Mouse (Mus musculus): ENCODE data around the gene Dab1. TPM values are rescaled to one million over a fixed set of nuclear protein-coding genes. Genes with fewer than 3 reads are reported as not detected.

The Dab1 gene
- polyA plus RNA-seq, 1 experiment from 2014 or later: 11.2 TPM

- Histone ChIP-seq H3K27me3 (replicated peaks) (no peaks in the 10 kb centered on the region), H3K9ac (no peak overlapping the region), H3K4me2 (no peak overlapping the region), H3K4me3 (replicated peaks) (no peak overlapping the region), H3K4me1 (no peaks in the 10 kb centered on the region), H3K36me3 (no peaks in the 10 kb centered on the region), H3K27ac (no peak overlapping the region), H3K9me3 (no peaks in the 10 kb centered on the region)
- 71% methylated on average over 3 of the region's 3 CpGs for WGBS
- no peak for ATAC-seq (ENCODE audit: insufficient read depth, low FRiP score, low read depth)
These were observed 610.1 kb downstream of the Dab1 start for GRCm38 (mm10) chr4:104229296-104229695.

DNA sequence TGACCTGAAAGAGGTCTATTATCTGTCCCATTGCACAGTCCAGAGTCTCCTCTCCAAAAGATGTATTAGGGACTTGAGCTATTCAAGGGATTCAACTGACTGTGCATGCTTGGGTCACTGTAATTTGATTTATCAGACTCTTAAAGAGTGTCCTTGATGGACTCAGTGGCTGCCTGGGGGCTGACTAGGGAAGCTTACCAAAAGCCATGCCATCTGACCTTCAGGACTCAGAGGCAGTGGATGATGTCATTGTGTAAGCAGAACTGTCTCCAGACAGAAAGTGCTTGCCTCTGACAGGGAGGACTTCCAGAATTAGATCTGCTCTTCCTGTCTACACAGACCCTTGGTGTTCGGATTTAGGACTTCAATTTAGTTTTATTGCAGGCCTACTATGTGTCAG is 627.3 kb downstream of the Dab1 start:
- no peak overlapping the region for H3K4me2 ChIP-seq
- WGBS: 44% methylated on average over 1 of the region's 1 CpGs
- no peak overlapping the region for H3K9ac ChIP-seq
- H3K9me3 ChIP-seq: no peaks in the 10 kb centered on the region
- H3K27me3 ChIP-seq (replicated peaks): no peaks in the 10 kb centered on the region
- no peak overlapping the region for H3K4me3 ChIP-seq (replicated peaks)
- no peaks in the 10 kb centered on the region for H3K36me3 ChIP-seq
- no peak overlapping the region for H3K27ac ChIP-seq
- no peak for ATAC-seq (ENCODE audit: insufficient read depth, low FRiP score, low read depth)
- no peaks in the 10 kb centered on the region for H3K4me1 ChIP-seq

DNA sequence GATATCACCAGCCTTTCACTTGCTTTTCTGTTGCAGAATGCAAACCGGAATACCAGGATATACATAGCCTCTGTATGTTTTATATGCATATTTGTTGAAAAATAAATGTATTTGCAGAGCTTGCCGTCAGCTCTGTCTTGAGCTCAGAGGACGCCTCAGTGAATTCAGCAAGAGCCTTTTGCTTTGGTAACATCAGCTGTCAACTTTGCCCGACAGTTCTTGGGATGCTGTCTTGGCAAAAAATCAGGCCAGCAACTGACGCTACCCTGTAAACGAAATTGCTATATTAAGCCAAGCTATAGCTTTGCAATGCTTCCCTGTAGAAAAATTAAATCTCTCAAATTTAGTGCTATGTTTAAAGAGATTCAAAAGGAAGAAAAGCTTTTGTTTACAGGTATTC is 630.3 kb downstream of the Dab1 start:
- H3K4me2 ChIP-seq: no peak overlapping the region
- no peaks in the 10 kb centered on the region for H3K27me3 ChIP-seq (replicated peaks)

DNA sequence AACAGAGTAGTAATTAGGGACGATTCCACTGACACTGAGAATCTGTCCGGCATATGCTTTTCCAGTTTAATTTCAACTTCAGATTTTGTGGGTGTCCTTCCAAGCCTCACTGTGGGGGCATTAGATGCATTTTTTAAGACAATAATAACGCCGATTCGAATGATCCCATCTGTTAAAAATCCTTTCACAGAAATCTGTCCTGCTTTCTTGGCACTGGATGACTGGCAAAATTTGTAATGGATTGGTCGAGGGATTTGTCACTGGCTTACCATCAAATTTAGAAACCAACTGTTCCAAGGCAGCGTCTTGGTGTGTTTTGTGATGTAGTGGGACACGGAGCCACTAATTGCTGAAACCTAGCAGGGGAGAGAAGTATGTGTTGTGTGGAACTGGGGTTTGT is 638.6 kb downstream of the Dab1 start:
- Histone ChIP-seq H3K9ac (no peak overlapping the region), H3K4me1 (no peaks in the 10 kb centered on the region), H3K4me3 (replicated peaks) (no peak overlapping the region), H3K36me3 (no peaks in the 10 kb centered on the region), H3K4me2 (no peak overlapping the region), H3K9me3 (no peaks in the 10 kb centered on the region), H3K27me3 (replicated peaks) (no peaks in the 10 kb centered on the region), H3K27ac (no peak overlapping the region)
- ATAC-seq (ENCODE audit: insufficient read depth, low FRiP score, low read depth): no peak
- 81% methylated on average over 8 of the region's 8 CpGs for WGBS

More for the DNA sequence above, 630.3 kb downstream of the Dab1 start:
- WGBS: 67% methylated on average over 6 of the region's 6 CpGs
- Histone ChIP-seq H3K4me1 (no peaks in the 10 kb centered on the region), H3K36me3 (no peaks in the 10 kb centered on the region), H3K27ac (no peak overlapping the region), H3K4me3 (replicated peaks) (no peak overlapping the region), H3K9me3 (no peaks in the 10 kb centered on the region), H3K9ac (no peak overlapping the region)
- no peak for ATAC-seq (ENCODE audit: insufficient read depth, low FRiP score, low read depth)

- Histone ChIP-seq H3K9ac (no peak overlapping the region), H3K4me2 (no peak overlapping the region), H3K4me1 (no peaks in the 10 kb centered on the region), H3K9me3 (no peaks in the 10 kb centered on the region), H3K36me3 (no peaks in the 10 kb centered on the region), H3K27me3 (replicated peaks) (no peaks in the 10 kb centered on the region), H3K27ac (no peak overlapping the region), H3K4me3 (replicated peaks) (no peak overlapping the region)
- no peak for ATAC-seq (ENCODE audit: insufficient read depth, low FRiP score, low read depth)
- 85% methylated on average over 6 of the region's 6 CpGs for WGBS
These were observed 650.4 kb downstream of the Dab1 start for GRCm38 (mm10) chr4:104269422-104270172.

DNA sequence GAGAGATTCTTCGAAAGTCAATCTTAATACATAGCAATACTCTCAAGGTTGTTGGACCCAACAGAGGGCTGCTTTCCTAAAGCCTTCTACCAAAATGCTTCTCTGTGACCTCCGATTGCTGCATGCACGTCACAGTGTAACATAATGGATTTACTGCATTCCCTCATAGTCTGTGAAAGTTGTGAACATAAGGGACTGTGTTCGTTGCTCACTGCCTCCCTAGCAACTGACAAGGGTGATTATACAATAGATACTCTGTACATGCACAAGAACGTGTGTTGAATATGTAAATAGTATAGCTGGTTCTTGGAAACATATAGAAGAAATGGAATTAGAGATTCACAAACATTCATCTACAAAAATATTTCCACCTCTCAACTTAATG is 651.0 kb downstream of the Dab1 start:
- Histone ChIP-seq H3K4me1 (no peaks in the 10 kb centered on the region), H3K4me3 (replicated peaks) (no peak overlapping the region), H3K36me3 (no peaks in the 10 kb centered on the region), H3K27me3 (replicated peaks) (no peaks in the 10 kb centered on the region), H3K9me3 (no peaks in the 10 kb centered on the region), H3K4me2 (no peak overlapping the region), H3K27ac (no peak overlapping the region), H3K9ac (no peak overlapping the region)
- no peak for ATAC-seq (ENCODE audit: insufficient read depth, low FRiP score, low read depth)
- WGBS: 74% methylated on average over 5 of the region's 5 CpGs

DNA sequence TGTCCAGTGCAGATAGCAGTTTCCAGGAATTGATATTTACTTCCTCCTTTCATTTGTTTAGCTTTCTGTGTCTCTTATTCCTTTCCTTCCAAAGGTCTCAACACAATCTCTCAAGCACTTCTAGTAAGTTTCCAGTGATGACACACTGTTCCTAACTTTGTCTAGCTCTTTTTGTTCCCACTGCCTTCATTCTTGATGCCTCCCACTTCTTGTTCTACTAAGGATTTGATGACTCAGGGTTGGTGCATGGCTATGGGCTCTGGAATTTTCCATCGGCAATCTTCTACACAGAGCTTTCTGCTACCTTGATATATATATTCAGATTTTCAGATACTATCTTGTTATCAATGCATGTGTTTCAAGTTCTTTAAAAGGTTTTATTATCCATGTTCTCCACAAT is 656.1 kb downstream of the Dab1 start:
- Histone ChIP-seq H3K4me1 (no peaks in the 10 kb centered on the region), H3K9me3 (no peaks in the 10 kb centered on the region), H3K4me3 (replicated peaks) (no peak overlapping the region), H3K36me3 (no peaks in the 10 kb centered on the region), H3K27ac (no peak overlapping the region), H3K27me3 (replicated peaks) (no peaks in the 10 kb centered on the region), H3K9ac (no peak overlapping the region), H3K4me2 (no peak overlapping the region)
- WGBS: 90% methylated on average over 1 of the region's 1 CpGs
- ATAC-seq (ENCODE audit: insufficient read depth, low FRiP score, low read depth): no peak

GRCm38 (mm10) chr4:104276916-104277315 is 657.8 kb downstream of the Dab1 start:
- 89% methylated on average over 7 of the region's 7 CpGs for WGBS
- H3K9ac ChIP-seq: no peak overlapping the region
- no peak for ATAC-seq (ENCODE audit: insufficient read depth, low FRiP score, low read depth)
- H3K4me1 ChIP-seq: no peaks in the 10 kb centered on the region
- no peak overlapping the region for H3K27ac ChIP-seq
- H3K4me2 ChIP-seq: no peak overlapping the region
- H3K9me3 ChIP-seq: no peaks in the 10 kb centered on the region
- H3K27me3 ChIP-seq (replicated peaks): no peaks in the 10 kb centered on the region
- no peaks in the 10 kb centered on the region for H3K36me3 ChIP-seq
- H3K4me3 ChIP-seq (replicated peaks): no peak overlapping the region

DNA sequence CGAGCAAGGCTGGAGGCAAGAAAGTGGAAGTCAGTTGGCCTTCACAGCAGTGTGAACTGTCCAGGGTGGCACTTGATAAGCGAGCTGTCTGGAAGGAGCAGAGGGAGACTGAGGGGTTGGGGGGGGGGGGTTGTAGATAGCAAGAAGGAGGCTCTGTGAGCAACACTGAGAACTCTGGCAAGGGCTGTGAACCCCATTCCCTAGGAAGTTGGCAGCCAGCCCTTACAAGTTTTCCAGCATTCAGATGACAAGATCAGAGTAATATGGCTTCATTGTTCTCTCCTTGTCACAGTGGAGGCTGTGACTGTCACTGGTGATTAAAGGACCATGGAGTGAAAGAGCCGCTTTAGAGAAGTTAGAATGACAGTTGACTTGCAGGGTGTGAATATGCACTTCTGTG is 662.4 kb downstream of the Dab1 start:
- Histone ChIP-seq H3K4me2 (no peak overlapping the region), H3K4me3 (replicated peaks) (no peak overlapping the region), H3K9ac (no peak overlapping the region), H3K36me3 (no peaks in the 10 kb centered on the region), H3K27ac (no peak overlapping the region), H3K4me1 (no peaks in the 10 kb centered on the region), H3K9me3 (no peaks in the 10 kb centered on the region), H3K27me3 (replicated peaks) (no peaks in the 10 kb centered on the region)
- 65% methylated on average over 3 of the region's 3 CpGs for WGBS
- no peak for ATAC-seq (ENCODE audit: insufficient read depth, low FRiP score, low read depth)

- H3K4me2 ChIP-seq: no peak overlapping the region
- H3K4me1 ChIP-seq: no peaks in the 10 kb centered on the region
- H3K27me3 ChIP-seq (replicated peaks): no peaks in the 10 kb centered on the region
- H3K36me3 ChIP-seq: no peaks in the 10 kb centered on the region
- H3K27ac ChIP-seq: no peak overlapping the region
- no peak overlapping the region for H3K4me3 ChIP-seq (replicated peaks)
- 63% methylated on average over 6 of the region's 6 CpGs for WGBS
- ATAC-seq (ENCODE audit: insufficient read depth, low FRiP score, low read depth): no peak
- H3K9me3 ChIP-seq: no peaks in the 10 kb centered on the region
- H3K9ac ChIP-seq: no peak overlapping the region
These were observed 664.7 kb downstream of the Dab1 start for GRCm38 (mm10) chr4:104283906-104284305.

DNA sequence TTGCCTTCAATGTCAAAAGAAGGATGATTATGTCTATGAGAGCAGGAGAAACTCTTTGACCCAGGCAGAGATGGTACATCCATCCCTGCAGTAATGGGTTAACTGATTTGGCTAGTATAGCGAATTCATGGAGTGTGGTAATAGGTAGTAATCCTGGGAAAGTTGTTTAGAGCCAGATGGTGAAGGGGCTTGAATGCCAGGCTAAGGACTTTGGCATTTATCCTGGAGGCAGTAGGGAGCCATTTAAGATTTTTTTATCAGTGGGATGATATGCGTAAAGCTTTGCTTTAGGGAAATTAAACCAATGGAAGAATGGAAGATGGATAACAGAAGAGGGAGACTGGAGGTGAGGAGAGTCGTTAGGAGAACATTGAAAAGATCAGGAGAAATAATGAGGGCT is 669.2 kb downstream of the Dab1 start:
- no peak for ATAC-seq (ENCODE audit: insufficient read depth, low FRiP score, low read depth)
- H3K4me2 ChIP-seq: no peak overlapping the region
- no peaks in the 10 kb centered on the region for H3K27me3 ChIP-seq (replicated peaks)
- H3K9ac ChIP-seq: no peak overlapping the region
- H3K27ac ChIP-seq: no peak overlapping the region
- no peak overlapping the region for H3K4me3 ChIP-seq (replicated peaks)
- 75% methylated on average over 3 of the region's 3 CpGs for WGBS
- H3K4me1 ChIP-seq: no peaks in the 10 kb centered on the region
- H3K9me3 ChIP-seq: no peaks in the 10 kb centered on the region
- H3K36me3 ChIP-seq: no peaks in the 10 kb centered on the region

- 73% methylated on average over 3 of the region's 3 CpGs for WGBS
- no peak overlapping the region for H3K9ac ChIP-seq
- no peaks in the 10 kb centered on the region for H3K36me3 ChIP-seq
- H3K4me2 ChIP-seq: no peak overlapping the region
- no peaks in the 10 kb centered on the region for H3K27me3 ChIP-seq (replicated peaks)
- ATAC-seq (ENCODE audit: insufficient read depth, low FRiP score, low read depth): no peak
- no peaks in the 10 kb centered on the region for H3K9me3 ChIP-seq
- H3K4me3 ChIP-seq (replicated peaks): no peak overlapping the region
- no peak overlapping the region for H3K27ac ChIP-seq
- no peaks in the 10 kb centered on the region for H3K4me1 ChIP-seq
These were observed 682.6 kb downstream of the Dab1 start for GRCm38 (mm10) chr4:104301764-104302163.
